Mouse (Mus musculus) C2C12 (cell line): ENCODE measurements around the gene Lrg1. TPM values are rescaled to one million over a fixed set of nuclear protein-coding genes. Genes with fewer than 3 reads are reported as not detected.

ENCODE experiments used
- H3K27me3 ChIP-seq: one replicate; pipeline ENCODE4 v1.6.1; 2011; ENCODE audit not compliant: control insufficient read depth, insufficient read depth, insufficient read length
- H3K36me3 ChIP-seq: one replicate; pipeline ENCODE4 v1.6.1; 2011; ENCODE audit not compliant: control insufficient read depth, insufficient read depth
- H3K4me3 ChIP-seq: one replicate; pipeline ENCODE4 v1.5.1; 2011; ENCODE audit warnings: mild to moderate bottlenecking, control low read depth; ENCODE audit not compliant: poor library complexity, insufficient read depth, severe bottlenecking
- H3K79me2 ChIP-seq: one replicate; pipeline ENCODE4 v1.6.1; 2011; ENCODE audit not compliant: control insufficient read depth, insufficient read depth
- H3K79me3 ChIP-seq: one replicate; pipeline ENCODE4 v1.6.1; 2011; ENCODE audit warnings: low read depth, control low read depth
- H3ac ChIP-seq: one replicate; pipeline ENCODE3; 2011; ENCODE audit warnings: low read depth; ENCODE audit not compliant: control insufficient read depth, insufficient read length
- CEBPB ChIP-seq: IDR thresholded peaks from one replicate; pipeline ENCODE4 v1.6.1; 2011; ENCODE audit warnings: low read depth, mild to moderate bottlenecking, control low read depth, moderate library complexity
- CTCF ChIP-seq: IDR thresholded peaks from one replicate; pipeline ENCODE4 v1.5.1; 2011; ENCODE audit not compliant: control insufficient read depth, insufficient read depth, insufficient read length
- FOSL1 ChIP-seq: IDR thresholded peaks from one replicate; pipeline ENCODE4 v1.8.0; 2011; ENCODE audit warnings: mild to moderate bottlenecking, low read length; ENCODE audit not compliant: poor library complexity, insufficient read depth, severe bottlenecking
- MAX ChIP-seq: IDR thresholded peaks from one replicate; pipeline ENCODE4 v1.6.1; 2011; ENCODE audit warnings: mild to moderate bottlenecking, control low read depth
- MYOD1 ChIP-seq: IDR thresholded peaks from one replicate; pipeline ENCODE4 v1.6.1; 2011; ENCODE audit warnings: low read depth; ENCODE audit not compliant: control insufficient read depth, insufficient read length
- MYOG ChIP-seq: IDR thresholded peaks from one replicate; pipeline ENCODE4 v1.6.1; 2011; ENCODE audit not compliant: control insufficient read depth, insufficient read length; ENCODE audit errors: extremely low read depth
- USF1 ChIP-seq: IDR thresholded peaks from one replicate; pipeline ENCODE4 v1.6.1; 2011; ENCODE audit warnings: low read depth, mild to moderate bottlenecking, control low read depth, moderate library complexity
- polyA plus RNA-seq: library from polyadenylated mRNA; unstranded; fragments of >200 nt; fragmentation: generic; extraction: Trizol; gene quantifications from one replicate; pipeline ENCODE4 v1.2.1, GENCODE M21; 2012; ENCODE audit warnings: missing spikeins

The Lrg1 gene
- polyA plus RNA-seq, 1 experiment, result 0.02 TPM

DNA sequence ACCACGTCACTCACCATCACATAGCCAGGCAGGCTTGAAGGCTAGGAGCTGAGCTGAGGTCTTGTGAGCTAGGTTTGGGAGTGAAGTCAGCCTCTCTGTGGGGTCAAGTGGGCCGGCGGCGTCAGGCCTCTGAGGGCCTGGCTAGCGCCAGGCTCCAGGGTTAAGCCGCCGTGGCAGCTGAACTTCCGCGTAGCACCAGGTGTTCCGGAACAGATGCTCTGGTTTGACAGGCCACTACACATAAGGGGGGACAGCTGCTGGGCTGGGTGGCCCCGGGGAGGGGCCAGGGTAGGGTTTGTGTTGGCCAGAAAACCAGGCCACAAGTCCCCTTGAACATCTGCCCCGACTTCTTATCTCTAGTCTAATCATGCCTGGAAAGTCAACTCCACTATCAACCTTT, 25.6 kb upstream of the Lrg1 start:
- no peaks in the 10 kb centered on the region for H3K79me3 ChIP-seq
- H3K36me3 ChIP-seq, result no peaks in the 10 kb centered on the region
- no peaks in the 10 kb centered on the region for H3K79me2 ChIP-seq
- H3K27me3 ChIP-seq, result peaks cover 80% of the 10 kb centered on the region
- no peak overlapping the region for H3K4me3 ChIP-seq
- TF ChIP-seq MAX (no peak), CTCF (no peak), FOSL1 (no peak), MYOG (no peak), MYOD1 (no peak), USF1 (no peak), CEBPB (no peak)
- H3ac ChIP-seq, result no peak overlapping the region

DNA sequence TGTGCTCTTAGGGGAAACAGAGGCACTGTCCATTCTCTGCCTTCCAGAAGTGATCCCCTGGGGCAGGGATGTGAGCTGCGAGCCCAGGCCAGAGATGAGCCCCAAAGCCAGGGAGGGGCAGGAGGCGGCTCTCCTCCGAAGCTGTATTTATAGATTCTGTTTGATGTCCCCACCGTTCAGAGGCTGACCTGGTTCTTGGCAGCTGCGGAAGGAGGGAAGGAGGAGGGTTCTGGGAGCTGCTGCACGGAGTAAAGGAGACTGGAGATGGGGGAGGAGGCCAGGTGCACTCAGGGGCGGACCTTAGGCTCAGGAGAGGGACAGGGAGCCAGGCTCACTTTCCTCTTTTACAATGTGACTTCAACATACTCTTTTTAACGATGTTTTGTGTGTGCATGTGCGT, 24.3 kb upstream of the Lrg1 start:
- TF ChIP-seq CTCF, result no peak
- no peak for TF ChIP-seq MAX
- no peak for TF ChIP-seq USF1
- TF ChIP-seq MYOD1, result no peak
- no peak for TF ChIP-seq CEBPB
- TF ChIP-seq FOSL1, result no peak
- no peaks in the 10 kb centered on the region for H3K79me3 ChIP-seq
- H3K79me2 ChIP-seq, result no peaks in the 10 kb centered on the region
- H3K4me3 ChIP-seq, result no peak overlapping the region
- H3K27me3 ChIP-seq, result peaks cover 91% of the 10 kb centered on the region
- H3ac ChIP-seq, result no peak overlapping the region
- H3K36me3 ChIP-seq, result no peaks in the 10 kb centered on the region

DNA sequence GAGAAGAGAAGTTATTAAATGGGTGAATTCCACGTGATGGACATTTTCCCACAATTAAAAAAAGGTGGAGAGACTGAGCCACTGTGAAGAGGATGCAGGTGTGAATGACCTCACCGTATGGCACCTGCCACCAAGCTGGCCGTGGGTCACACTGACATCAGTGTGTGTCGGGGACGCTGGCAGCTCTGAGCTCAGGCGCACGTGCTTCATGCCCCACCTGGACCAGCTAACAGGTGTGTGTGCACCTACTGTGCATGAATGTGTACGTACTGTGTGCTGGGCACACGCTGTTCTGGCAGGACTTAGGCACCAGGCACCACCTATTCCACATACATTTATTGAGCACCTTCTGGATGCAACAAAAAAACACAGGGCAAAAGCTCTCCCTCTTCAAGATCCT, 22.7 kb upstream of the Lrg1 start:
- no peaks in the 10 kb centered on the region for H3K79me2 ChIP-seq
- no peak overlapping the region for H3K4me3 ChIP-seq
- TF ChIP-seq FOSL1 (no peak), MYOG (no peak), MAX (no peak), CTCF (no peak), MYOD1 (no peak), USF1 (no peak), CEBPB (no peak)
- no peaks in the 10 kb centered on the region for H3K36me3 ChIP-seq
- peaks cover 96% of the 10 kb centered on the region for H3K27me3 ChIP-seq
- H3ac ChIP-seq, result no peak overlapping the region
- H3K79me3 ChIP-seq, result no peaks in the 10 kb centered on the region

DNA sequence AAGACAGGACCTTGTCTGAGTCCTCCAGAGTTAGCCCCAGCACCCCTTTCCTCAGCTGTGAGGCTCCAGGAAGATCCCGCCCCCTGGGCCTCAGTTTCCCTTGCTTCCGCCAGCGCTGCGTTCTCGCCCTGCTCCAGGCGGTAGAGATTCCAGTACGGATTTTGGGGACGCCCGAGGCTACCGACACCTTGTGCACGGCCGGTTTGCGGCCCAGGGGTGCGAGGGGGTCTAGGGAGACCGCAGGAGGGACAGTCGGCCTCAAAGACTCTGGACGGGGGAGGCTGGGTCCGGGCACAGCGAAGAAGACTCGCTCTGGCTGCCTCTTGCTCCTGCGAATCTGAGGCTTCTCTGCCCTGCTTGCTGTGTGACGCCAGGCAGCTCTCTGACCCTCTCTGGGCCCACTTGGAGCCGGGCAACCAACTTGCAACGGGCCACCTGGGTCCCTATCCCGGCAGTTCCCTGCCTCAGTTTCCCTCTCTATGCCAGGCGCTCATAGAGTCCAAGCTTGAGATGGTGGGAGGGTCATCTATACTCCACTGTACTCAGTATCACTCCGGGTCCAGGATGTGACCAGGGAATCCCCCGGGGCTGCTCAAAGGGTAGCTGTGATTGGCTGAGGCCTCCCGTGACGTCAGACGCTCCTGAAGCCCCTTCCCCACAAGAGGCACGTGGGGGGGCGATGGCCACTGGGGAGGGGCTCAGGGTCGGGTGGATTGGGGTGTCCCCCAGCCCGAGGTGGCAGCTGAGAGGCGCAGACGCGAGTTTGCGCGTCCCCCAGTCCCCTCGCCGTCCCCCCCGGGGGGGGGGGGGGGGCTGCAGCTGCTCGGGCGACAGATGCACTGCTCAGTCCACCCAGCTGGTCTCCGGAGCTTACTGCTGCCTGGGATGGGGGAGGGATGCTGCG, 20.2 kb upstream of the Lrg1 start:
- no peaks in the 10 kb centered on the region for H3K79me3 ChIP-seq
- TF ChIP-seq MYOD1 (no peak), MAX (no peak), USF1 (no peak), FOSL1 (no peak), MYOG (no peak), CTCF (no peak), CEBPB (no peak)
- no peak overlapping the region for H3K4me3 ChIP-seq
- peaks cover 91% of the 10 kb centered on the region for H3K27me3 ChIP-seq
- H3K36me3 ChIP-seq, result no peaks in the 10 kb centered on the region
- no peaks in the 10 kb centered on the region for H3K79me2 ChIP-seq
- no peak overlapping the region for H3ac ChIP-seq

DNA sequence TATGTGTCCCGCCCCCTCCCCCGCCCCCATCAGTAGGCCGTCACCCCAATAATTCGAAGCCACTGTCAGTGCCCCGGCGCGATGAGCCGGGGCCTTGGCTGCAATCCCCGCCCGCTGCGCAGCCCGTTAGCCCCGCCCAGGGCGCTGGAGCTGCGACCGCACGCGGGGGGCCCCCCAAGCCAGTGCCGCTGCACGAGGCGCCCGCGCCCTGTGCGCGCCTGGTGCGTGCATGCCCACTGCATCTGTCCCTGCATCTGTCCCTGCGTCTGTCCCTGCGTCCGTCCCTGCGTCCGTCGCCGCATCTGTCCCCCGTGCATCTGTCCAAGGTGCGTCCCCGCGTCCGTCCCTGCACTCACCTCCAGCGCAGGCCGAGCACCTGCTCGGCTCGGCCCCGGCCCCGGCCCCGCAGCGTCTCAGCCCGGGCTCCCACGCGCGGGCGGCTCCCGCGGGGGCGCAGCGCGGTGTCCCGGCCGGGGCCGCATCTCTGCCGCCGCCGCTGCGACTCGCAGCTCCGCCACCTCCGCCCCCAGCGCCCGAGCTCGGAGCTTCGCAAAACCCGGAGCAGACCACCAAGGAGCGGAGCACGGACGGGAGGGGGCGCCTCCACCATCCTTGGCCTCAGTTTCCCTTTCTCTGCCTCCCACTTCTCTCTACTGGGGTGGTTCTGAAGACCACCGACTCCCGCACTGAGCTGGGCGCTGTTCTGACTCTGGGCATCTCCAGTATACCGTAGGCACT, 18.2 kb upstream of the Lrg1 start, which contains the start of gene Sema6b:
Gene Sema6b, minus strand, starts transcription at position 486 of the 738 bp plus-strand sequence.
- H3K36me3 ChIP-seq, result no peaks in the 10 kb centered on the region
- peak within 1 kb of the TSS; percentile 36 for H3ac ChIP-seq
- no peak for TF ChIP-seq CEBPB
- TF ChIP-seq CTCF, result no peak
- no peak for TF ChIP-seq MYOD1
- no peak for TF ChIP-seq MYOG
- TF ChIP-seq USF1, result no peak
- no peak for TF ChIP-seq FOSL1
- no peak for TF ChIP-seq MAX
- peaks cover 74% of the 10 kb centered on the region for H3K27me3 ChIP-seq
- no peaks in the 10 kb centered on the region for H3K79me2 ChIP-seq
- H3K79me3 ChIP-seq, result no peaks in the 10 kb centered on the region
- H3K4me3 ChIP-seq, result no peak within 1 kb of the TSS
